Mouse (Mus musculus): Measurements from ENCODE around the gene Greb1.

GRCm38 (mm10) chr12:16828505-16828904, 27.8 kb upstream of the Greb1 start:
- no peak for TF ChIP-seq GATA1 (IDR thresholded peaks at IDR 0.05; ENCODE audit: borderline replicate concordance, low read length)
- no peak for TF ChIP-seq CTCF (IDR thresholded peaks at IDR 0.05; ENCODE audit: low read depth, low read length)
- TF ChIP-seq POLR2AphosphoS5 (IDR thresholded peaks at IDR 0.05; ENCODE audit: insufficient replicate concordance, low read depth, low read length): no peak
- no peak for TF ChIP-seq TAL1 (conservative IDR thresholded peaks at IDR 0.05; ENCODE audit: low read depth, low read length)

Data from G1E (cell line).